Mouse (Mus musculus): ENCODE data around the gene Rnase13.

Gene Rnase13

DNA sequence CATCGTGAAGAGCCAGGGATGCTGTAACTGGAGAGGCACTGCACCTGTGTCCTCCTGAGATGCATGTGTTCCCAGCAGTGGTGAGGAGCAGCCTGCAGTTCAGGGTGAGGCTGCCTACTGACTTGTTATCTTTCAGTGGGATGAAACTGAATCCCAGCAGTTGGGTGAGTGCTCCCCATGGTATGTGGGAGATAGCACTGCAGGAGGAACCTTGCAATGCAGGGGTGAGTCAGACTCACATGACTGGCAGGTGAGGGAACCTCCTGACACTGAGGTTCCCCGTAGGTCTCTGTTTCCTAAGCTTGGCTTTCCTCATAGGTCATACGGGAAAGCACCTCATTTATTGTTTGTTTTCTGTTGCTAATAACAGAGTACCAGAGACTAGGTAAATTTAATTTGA, 45.1 kb downstream of the Rnase13 start:
- DNase-seq (ENCODE audit: low spot score in 2 of 2), result no peak

DNA sequence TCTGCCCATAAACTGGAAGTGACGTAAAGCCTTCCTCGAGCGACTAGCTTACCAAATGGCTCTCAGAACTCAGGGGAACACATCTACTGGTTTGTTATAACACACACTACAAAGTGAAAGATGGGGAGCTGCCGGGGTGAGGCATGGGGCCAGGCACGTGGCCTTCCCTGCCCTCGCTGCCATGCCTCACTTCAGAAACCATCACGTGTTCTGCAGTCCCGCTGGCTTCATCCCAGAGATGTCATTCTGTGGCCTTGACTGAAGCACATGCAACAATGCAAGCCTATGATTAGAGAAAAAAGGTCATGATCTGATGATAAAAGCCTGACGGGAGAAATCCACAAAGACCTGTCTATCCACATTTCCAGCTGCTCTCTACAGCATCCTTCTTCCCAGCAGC, 50.8 kb downstream of the Rnase13 start:
- DNase-seq (ENCODE audit: low spot score in 2 of 2), result no peak

Data from frontal cortex, postnatal 25 days (tissue).